Mouse (Mus musculus) c-Kit-positive CD71-positive TER-119-negative erythroid progenitor cells, embryonic 14.5 days (primary cell): ENCODE results near the gene Ddx42.

Experiments used
- DNase-seq: peaks from one replicate; pipeline ENCODE4 v3.0.0-alpha.2; 2013; ENCODE audit warnings: low read depth

Gene Ddx42

DNA sequence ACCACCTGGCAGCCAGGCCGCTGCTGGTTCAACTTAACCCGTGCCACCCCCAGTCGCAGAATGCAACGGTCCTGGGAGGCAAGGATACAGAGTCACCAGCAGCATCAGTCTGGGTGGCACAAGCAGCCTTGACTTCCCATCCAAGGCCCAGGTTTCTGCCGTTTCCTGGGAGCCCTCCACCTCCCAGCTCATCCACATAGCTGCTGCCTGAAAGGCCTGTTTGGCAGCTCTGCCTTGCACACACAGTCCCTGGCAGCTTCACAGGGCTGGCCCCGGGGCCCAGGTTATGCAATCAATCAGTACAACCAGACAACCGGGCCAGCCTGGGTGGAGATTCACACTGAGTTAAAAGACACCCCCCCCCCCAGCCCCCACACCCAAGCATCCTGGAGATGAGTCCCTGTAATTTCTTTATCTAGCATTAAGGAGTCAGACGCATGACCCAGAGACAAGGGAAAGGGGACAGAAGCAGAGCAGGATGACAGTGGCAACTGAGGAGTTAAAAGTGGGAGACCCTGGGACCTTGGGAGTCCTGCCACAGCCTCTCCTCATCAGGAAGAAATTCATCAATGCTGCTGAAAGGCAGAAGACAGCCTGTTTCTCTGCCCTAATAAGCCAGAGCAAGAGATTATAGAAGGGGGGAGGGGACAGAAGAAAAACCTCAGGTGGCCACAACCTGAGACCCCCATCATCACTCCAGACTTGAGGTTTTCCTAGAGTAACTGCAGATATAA lies 51.8 kb downstream of the Ddx42 start:
- no peak for DNase-seq

DNA sequence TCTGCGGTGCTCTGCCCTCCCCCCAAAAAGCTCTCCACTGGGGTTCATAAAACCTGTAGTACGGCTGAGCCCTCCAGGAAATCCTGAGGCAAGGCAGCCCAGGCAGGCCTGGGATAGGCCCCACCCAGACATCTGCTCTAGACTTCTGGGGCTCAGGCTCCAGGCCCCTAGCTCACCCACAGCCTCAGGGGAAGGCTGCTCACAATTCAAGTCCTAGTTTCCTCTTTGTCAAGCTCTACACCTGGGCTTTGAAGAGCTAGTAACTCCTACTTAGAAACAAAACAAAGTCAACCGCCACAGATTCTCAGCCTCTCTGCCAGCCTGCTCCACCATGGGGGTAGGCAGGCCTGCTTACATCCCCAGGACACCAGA lies 52.3 kb downstream of the Ddx42 start:
- no peak for DNase-seq

DNA sequence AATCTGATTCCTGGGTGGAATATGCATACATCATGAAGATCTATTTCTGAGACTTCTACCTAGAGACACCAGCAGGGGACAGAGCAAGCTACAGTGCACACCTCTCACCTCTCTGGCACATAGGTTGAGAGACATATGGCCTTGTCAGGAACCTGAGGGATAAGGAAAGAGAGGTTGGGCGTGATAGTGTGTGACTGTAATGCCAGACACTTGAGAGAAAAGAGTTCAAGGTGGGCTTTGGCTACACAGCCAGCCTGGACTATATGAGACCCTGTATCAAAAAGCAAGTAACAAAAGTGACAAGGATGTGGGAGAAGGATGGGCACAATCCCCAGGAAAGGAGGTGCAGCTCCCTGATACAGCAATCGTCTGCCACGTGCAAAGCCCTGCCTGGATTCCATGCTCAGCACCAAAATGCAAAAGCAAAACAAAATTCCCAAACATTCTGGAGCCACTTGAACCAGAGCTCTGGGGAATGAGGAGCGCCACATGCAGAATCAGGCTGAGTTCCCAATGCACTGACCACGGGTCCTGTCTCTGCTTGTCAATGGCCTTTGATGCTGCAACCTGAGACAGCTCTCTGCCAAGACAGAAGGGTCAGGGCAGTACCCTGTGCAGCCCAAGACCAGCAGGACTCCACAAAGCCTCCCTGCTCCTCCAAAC lies 54.5 kb downstream of the Ddx42 start:
- no peak for DNase-seq

DNA sequence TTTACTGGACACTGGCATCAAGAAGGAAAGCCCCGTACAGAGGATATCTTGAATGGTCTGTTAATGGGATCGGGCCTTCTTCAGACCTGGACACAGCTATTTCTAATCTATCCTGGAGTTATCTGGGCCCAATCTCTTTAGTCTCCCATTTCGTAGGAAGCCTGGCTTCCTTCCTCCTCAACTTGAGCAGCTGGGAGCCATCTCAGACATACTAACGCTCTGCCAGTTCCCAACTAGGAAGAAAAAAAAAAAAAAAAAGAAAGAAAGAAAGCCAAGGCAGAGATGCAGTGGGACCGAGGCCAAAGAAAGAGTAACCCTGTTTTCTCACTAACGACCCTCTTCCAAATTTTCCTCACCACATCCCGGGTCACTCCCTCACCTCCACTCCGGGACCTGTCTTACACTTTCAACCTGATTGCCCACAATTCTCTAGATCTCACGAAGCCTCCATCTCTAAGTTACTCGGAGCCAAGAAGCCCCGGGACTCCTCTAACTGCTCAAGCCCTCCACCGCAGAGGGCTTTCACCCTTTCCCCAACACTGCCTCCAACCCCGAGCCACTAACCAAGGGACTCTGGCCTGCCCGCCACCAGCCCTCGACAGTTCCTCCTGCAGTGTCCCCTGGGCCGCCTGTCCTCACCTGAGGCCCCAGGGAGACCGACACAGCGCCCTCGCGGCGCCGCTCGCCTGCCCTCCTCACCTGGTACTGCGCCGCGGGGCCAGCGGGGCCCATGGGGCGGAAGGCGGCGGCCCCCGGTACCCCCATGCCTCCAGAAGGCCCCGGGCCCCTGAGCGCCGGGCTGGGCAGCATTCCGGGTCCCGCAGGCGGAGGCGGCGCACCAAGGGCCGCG lies 55.3 kb downstream of the Ddx42 start:
- DNase-seq = no peak

DNA sequence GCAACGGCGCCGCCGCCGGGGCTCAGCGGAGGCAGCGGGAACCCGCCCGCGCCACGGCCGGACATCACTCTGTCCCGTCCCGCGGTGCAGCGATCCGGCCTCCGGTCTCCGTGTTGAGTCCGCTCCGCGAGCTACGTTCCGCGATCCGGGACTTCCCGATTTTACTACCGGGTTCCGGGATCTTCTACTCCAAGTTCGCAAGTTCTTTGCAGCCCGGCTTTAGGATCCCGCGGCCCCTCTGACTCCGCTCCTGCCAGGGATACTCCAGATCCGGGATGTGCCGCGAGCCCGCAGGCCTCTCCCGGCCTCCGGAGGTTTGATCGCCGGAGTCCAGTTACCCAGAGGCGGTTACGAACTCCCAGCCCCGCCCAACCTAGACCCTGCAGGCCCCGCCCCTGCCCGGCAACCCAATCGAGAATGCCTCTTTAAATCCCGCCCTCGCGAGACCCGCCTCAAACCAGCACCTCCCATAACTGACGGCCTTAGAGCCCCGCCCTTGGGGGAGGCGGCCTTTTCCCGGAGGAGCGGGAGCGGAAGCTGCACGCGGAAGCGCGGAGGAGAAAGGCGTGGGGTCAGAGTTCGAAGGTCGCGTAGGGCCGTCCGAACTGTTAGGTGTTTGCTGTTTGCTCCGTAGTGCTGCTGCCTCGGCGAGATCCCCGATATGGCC lies 56.1 kb downstream of the Ddx42 start, which contains the start of gene Smarcd2:
Smarcd2 (minus strand) TSS at position 329 of the 667 bp plus-strand sequence.
- peak; percentile 98 for DNase-seq

DNA sequence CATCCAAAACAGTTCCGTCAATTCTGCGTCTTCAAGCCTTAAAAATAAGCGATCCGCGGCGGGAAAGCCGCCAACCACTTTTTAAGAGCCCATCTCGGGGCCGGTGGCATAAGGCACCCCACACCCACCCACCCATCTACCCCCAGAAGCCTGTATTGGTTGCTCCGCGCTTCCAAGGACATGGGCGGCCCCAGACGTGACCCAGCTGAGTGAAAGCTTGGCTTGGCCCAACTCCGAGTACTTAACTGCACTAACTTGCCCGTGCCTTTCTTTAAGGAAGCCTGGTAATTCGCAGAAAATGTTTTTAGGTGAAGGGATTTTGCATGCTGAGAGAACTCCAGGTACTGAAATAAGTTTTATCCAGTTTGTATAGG lies 56.6 kb downstream of the Ddx42 start:
- no peak for DNase-seq

DNA sequence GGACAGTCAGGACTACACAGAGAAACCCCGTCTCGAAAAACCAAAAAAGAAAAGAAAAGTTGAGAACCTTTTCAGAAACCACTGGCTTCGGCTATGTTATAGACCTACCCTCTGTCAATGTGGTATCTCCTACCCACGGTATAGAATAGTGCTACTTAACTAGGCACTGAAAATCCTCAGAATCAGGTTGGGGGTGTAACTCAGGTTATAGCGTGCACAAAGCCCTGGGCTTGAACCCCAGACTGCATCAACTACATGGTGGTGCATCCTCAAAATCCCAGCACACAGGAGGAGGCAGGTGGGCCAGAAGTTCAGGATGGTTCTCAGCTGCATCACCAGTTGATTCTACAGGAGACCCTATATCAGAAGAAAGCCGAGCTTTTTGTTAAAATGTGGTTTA lies 57.1 kb downstream of the Ddx42 start:
- DNase-seq = no peak

DNA sequence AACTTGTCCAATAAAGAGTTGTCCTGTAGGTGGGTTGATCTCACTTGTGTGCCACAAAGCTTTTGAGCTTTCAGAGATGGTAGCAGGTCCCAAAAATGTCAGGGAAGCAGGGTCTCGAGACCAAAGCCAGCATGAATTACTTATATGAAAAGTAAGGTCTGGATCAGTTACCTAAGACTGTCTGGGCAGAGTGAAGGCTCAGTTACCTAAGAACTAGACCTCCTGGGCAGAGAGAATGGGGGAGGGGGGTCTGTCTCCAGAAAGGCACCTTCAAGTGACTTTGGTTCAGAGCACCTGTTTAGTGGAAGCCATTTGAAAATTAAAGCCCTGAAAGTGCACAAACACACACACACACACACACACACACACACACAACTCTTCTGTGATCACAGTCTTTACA lies 57.6 kb downstream of the Ddx42 start:
- DNase-seq = no peak

DNA sequence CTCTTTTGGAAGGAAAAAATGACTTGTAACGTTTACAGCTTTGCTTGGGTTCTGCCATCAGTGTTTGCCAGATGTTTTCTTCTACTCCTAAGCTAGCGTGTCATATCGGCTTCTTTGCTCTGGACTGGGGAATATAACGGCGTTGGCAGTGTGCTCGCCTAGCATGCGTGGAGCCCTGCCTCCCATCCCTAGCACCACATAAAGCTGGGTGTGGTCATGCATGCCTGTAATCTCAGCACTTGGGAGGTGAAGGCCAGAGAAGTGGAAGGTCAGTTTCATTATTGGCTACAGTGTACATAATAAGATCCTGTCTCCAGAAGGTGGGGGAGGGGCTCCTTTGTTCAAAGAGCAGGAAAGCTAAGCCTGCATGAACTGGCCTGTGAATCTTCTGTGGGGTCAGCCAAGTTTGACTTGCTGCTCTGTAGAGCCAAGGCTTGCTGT lies 58.3 kb downstream of the Ddx42 start:
- no peak for DNase-seq

DNA sequence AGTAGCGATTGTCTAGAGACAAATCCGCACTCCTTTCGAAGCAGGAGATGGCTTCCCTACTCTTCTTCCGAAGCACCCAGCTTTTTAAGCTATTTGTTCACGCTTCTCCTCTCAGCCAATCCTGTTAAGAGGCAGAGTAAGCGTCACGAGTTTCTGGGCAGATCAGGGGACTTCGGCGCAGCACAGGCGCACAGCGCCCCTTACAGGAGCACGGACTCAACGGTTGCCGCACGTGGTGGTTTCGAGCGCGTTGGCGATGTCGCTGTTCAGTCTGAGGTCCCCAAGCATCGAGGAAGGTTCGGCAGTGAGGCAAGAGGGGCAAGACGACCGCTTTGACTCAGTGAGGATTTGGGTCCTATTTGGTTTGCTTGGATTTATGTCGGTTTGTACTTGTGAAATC lies 59.7 kb downstream of the Ddx42 start, which contains the start of gene Tcam1:
Tcam1 (plus strand) TSS at position 219 of the 400 bp plus-strand sequence.
- peak; percentile 92 for DNase-seq

DNA sequence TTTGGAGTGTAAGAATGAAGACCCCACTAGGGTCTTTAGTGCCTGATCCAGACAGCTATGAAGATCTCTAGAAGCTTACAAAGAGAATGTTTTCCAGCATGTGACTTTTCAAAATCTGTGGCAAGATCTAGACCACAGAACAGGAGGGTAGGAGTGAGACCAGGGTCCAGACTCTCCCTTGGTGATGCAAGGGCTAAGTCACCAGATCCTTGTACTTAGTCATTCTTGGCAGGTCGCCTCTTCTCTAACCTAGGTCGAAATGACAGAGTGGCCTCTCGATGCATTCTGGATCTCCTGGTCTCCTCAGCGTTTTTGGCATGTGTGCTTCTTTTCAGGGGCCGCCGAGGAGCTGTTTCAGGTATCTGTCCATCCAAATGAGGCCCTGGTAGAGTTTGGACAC lies 65.7 kb downstream of the Ddx42 start:
- DNase-seq = no peak

DNA sequence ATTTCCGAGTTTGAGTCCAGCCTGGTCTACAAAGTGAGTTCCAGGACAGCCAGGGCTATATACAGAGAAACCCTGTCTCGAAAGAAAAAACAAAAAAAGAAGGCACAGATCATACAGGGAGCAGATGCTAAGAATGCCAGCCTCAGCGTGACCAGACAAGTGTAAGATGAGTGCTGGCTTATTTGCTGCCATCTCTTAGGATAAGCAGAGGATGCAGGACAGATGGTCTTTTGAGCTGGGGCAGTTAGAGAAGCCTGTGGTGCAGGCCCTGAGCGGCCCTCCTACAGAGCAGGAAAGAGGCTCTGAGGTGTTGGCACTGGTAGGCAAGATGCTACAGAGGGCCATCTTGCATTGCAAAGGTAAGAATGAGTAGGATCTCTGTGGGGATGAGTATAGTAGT lies 66.6 kb downstream of the Ddx42 start:
- DNase-seq = no peak

DNA sequence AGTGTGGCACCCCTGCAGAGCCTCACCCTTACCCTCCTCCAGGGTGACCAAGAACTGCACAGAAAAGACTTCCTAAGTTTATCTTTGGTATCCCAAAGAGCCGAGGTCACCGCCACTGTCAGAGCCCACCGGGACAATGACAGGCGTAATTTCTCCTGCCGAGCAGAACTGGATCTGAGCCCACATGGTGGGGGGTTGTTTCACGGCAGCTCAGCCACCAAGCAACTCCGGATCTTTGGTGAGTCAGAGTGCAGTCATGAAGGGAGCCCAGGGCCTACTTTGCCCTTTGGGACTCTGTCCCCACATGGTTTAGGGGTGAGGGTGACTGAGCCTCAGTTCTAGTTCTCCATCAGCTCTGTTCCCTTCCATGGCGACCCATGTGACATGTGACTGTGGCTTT lies 67.4 kb downstream of the Ddx42 start:
- no peak for DNase-seq

DNA sequence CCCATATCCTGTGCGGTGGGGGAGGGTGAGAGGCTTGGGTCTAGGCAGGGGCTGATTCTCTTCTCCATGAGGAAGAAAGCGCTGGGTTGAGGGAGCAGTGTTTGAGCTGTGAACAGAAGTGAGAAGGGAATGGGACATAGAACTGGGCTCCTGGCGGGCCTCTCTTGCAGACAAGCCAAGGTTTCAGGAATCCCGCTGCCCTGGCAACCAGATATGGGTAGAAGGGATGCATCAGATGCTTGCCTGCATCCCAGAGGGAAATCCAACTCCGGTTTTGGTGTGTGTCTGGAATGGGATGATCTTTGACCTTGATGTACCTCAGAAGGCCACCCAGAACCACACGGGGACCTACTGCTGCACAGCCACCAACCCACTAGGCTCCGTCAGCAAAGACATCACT lies 69.5 kb downstream of the Ddx42 start:
- DNase-seq = no peak

DNA sequence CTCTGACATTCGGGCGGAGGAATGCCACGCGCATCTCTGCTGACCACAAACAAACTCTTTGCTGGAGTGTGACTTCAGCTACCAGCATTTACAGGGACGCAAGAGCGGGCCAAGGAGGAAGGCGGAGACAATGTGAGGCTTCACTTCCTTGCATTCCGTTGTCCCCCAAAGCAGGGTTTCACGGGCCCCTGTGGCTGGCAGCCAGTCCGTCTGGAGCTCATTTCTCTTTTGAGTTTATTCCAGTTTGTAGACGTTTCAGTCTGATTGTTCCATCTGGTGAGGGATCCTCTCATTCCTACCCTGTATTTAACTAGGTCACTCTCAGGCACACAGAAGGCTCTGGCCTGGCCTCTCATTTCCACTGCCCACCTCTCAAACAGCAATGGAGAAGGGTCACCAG lies 70.3 kb downstream of the Ddx42 start:
- no peak for DNase-seq

DNA sequence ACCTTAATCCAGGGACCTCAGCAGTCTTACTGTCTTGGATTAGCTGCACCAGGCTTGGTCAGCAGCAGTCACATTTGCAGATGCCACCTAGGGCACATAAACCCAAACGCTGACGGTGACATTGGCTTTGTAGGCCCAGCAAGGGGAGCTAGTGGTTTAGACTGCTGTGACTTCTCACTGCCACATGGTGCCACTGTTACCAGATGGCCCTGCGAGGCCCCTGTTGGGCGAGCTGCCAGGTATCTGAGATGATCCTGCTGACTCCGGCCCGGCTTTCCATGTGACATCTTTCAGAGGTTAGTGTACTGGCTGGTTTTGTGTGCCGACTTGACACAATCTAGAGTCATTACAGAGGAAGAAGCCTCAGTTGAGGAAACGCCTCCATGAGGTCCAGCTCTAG lies 72.6 kb downstream of the Ddx42 start:
- no peak for DNase-seq

DNA sequence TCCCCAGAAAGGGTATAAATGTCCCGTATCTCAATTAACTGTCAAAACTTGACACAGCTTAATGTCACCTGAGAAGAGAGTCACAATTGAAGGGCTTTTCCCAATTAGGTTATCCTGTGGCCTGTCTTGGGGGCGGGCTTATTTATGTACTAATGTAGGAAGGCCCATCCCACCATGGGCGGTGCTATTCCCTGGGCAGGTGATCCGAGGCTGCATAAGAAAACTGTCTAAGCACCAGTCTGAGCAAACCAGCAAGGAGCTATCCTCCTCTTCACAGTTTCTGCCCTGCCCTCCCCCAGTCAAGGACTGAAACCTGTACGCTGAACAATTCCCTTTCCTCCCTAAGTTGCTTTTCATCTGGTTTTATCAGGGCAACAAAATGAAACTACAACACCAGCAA lies 73.7 kb downstream of the Ddx42 start:
- no peak for DNase-seq

DNA sequence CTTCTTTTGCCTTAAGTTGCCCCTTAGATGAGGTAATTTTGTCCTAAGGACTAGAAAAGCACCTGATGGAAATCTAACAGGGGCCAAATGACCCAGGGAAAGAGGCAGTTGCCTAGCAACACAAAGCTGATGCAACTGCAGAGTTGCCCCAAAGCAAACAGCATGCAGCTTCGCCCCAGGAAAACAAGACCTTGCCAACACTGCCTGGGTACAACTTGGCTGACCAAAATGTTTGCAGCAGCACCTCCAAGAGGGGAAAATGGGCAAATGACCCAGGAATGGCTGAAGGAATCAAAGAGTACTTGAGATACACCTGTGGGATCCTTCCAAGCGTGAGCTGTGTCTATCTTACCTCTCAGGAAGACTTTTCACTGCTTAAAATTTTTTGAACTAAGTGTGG lies 75.1 kb downstream of the Ddx42 start:
- no peak for DNase-seq
